In genomic region chr8:75199914-75200313, GRCm38 (mm10) we compare ENCODE assay signal across 14 mouse cellular contexts. TPM values are rescaled to one million over a fixed set of nuclear protein-coding genes. Genes with fewer than 3 reads are reported as not detected.
"Had no signal": no experiment of that assay in that cellular context is flagged by ENCODE, and none has a peak within 500 bp of the region (broad histone marks: within the 10 kb centered on the region; RNA-seq: fewer than 3 reads in every experiment).

No protein-coding gene starts in this region.

- H3K4me2 ChIP-seq: kidney, embryonic 15.5 days; limb, embryonic 13.5 days; neural tube, embryonic 15.5 days had no signal

- H3K4me1 ChIP-seq: limb, embryonic 13.5 days had no signal

- H3K4me3 ChIP-seq: kidney, embryonic 15.5 days; limb, embryonic 13.5 days; myocyte; neural tube, embryonic 15.5 days had no signal

- H3K9me3 ChIP-seq: kidney, embryonic 15.5 days; limb, embryonic 13.5 days; neural tube, embryonic 15.5 days had no signal

- H3K36me3 ChIP-seq: kidney, embryonic 15.5 days; limb, embryonic 13.5 days; neural tube, embryonic 15.5 days had no signal

- DNase-seq: kidney, postnatal 14 days; left cerebral cortex, postnatal 4 days; lung, adult 18-20 months; right cerebral cortex, adult 18-20 months; right cerebral cortex, postnatal 25 days; thymus, adult 18-20 months; thymus, postnatal 14 days had no signal

- H3K27ac ChIP-seq: kidney, embryonic 15.5 days; limb, embryonic 13.5 days; liver, embryonic 14.5 days; neural tube, embryonic 15.5 days; stomach, postnatal 0 days had no signal

- H3K27me3 ChIP-seq: kidney, embryonic 15.5 days; neural tube, embryonic 15.5 days had no signal

- H3K9ac ChIP-seq: kidney, embryonic 15.5 days; limb, embryonic 13.5 days; liver, embryonic 14.5 days; neural tube, embryonic 15.5 days had no signal

RNA-seq across cellular contexts. Expression of gene Rasd2, which starts 13.8 kb away (rescaled TPM):
- total RNA-seq: megakaryocyte-erythroid progenitor cell, adult 5-6 weeks had no signal
- polyA plus RNA-seq: liver, embryonic 14.5 days; myocyte had no signal
